Mouse (Mus musculus): ENCODE data around the gene Atp5g2. TPM values are rescaled to one million over a fixed set of nuclear protein-coding genes. Genes with fewer than 3 reads are reported as not detected.

Gene Atp5g2
- polyA plus RNA-seq, 1 experiment from 2014 or later = 99.3 TPM

DNA sequence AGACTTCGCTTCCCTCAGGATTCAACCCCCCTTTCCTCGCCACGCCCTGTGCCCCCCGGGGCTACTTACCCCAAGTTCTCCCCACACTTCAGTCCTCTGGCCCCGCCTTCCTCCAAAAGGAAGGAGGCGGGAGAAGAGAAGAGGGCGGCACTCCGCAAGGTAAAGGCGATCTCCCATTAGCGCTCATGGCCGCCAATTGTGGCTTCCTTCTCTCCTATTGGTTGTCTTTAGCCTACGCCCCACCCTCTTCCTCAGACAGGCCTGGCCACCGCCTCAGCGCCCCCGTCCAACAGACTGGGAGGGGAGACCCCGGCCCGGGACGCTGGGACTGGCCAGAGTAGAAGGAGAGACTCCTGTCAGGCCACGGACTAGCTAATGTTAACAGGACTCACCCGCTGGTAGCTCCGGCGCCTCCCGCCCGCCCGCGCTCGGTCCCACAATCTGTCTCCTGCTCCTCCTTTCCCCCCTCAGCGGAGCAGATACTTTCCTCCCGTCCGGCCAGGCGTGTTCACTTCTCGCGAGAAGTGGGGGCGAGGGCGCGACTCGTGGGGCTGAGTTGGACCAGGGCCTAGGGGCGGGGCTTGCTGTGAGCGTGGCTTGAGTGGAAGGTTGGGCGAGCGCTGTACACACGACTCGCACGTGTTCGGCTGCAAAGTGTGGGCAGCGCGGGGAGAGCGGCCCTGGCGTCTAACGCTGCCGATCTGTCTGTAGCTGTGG, 47.0 kb downstream of the Atp5g2 start, which contains the start of the genes Gm28047 and Atf7:
Gene Gm28047 (minus strand): TSS at position 98 of the 717 bp plus-strand sequence.
Gene Atf7 (minus strand): TSS at position 495 of the 717 bp plus-strand sequence.
- Histone ChIP-seq H3K9me3 (ENCODE audit: control insufficient read depth, low read depth, low read length) (no peaks in the 10 kb centered on the region), H3K9ac (replicated peaks; ENCODE audit: low read depth, low read length) (peak within 1 kb of the TSS; percentile 66), H3K4me2 (replicated peaks; ENCODE audit: low read depth, low read length) (peak within 1 kb of the TSS; percentile 89), H3K4me1 (ENCODE audit: control insufficient read depth, insufficient read depth, low read length) (peaks cover 9% of the 10 kb centered on the region), H3K27ac (ENCODE audit: low read length) (peak within 1 kb of the TSS; percentile 98), H3K27me3 (ENCODE audit: control insufficient read depth, insufficient read depth, low read length) (no peaks in the 10 kb centered on the region), H3K36me3 (ENCODE audit: control insufficient read depth, insufficient read depth, low read length) (no peaks in the 10 kb centered on the region), H3K4me3 (ENCODE audit: low read depth, low read length) (peak within 1 kb of the TSS; percentile 82)
- ATAC-seq (ENCODE audit: insufficient number of reproducible peaks, insufficient read depth, low FRiP score, low read depth) = peak; percentile 99
- WGBS = under 1% methylated on average over 50 of the region's 51 CpGs

DNA sequence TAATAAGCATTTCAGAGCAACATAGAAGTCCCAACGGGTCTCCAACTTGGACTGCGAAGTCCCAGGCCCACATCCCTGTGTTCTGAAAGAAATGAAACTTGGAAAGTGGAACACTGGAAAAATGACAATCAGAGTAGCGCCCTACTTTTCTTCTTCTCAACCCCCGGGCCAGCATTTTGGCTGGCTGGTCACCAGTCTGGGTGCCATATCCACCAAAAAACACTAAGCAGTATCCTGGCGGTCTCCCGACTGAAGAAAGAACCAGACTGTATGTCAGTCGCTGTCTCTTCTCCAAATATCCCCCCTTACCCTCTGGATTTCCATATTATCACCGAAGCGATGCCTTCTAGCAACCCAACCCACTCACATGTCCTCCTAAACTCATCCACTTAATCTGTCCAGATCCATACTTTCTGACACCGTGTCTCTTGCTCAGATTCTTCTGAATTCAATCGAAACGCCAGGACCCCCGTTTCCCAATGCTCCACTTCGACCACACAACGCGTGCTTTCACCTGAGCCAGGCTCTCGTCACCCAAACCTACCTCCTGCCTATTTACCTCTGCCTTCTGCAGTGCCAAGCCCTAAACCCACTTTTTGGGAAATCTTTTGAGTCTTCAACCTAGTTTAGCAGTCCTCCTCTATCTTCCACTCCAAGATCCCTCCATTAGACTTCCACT, 47.7 kb downstream of the Atp5g2 start:
- WGBS = 3% methylated on average over 17 of the region's 17 CpGs
- H3K4me3 ChIP-seq (ENCODE audit: low read depth, low read length) = peak overlapping the region; percentile 82
- H3K4me2 ChIP-seq (replicated peaks; ENCODE audit: low read depth, low read length) = peak overlapping the region; percentile 89
- peaks cover 9% of the 10 kb centered on the region for H3K4me1 ChIP-seq (ENCODE audit: control insufficient read depth, insufficient read depth, low read length)
- H3K27ac ChIP-seq (ENCODE audit: low read length) = peak overlapping the region; percentile 98
- peak overlapping the region; percentile 66 for H3K9ac ChIP-seq (replicated peaks; ENCODE audit: low read depth, low read length)
- H3K9me3 ChIP-seq (ENCODE audit: control insufficient read depth, low read depth, low read length) = no peaks in the 10 kb centered on the region
- no peaks in the 10 kb centered on the region for H3K27me3 ChIP-seq (ENCODE audit: control insufficient read depth, insufficient read depth, low read length)
- no peak; the same call in 1 of the 2 replicates for ATAC-seq (ENCODE audit: insufficient number of reproducible peaks, insufficient read depth, low FRiP score, low read depth)
- H3K36me3 ChIP-seq (ENCODE audit: control insufficient read depth, insufficient read depth, low read length) = no peaks in the 10 kb centered on the region

DNA sequence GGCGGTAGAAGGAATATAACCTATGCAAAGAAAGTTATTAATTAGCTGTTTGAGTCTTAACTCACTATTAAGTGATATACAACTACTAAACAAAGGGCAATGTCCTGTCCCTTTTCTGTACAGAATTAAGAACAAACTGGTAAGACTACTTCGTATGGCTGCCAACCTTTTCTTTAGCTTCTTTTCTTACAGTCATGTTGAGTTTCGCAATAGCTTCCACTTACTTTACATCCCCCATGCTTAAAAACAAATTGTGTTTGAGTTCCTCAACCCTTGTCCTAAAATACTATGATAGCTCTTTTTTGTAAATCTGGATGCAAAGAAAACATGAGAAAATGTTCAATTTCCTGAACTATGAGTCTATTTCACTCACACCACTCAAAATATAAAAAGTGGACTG, 49.0 kb downstream of the Atp5g2 start:
- ATAC-seq (ENCODE audit: insufficient number of reproducible peaks, insufficient read depth, low FRiP score, low read depth) = no peak
- Histone ChIP-seq H3K27ac (ENCODE audit: low read length) (no peak overlapping the region), H3K9me3 (ENCODE audit: control insufficient read depth, low read depth, low read length) (no peaks in the 10 kb centered on the region), H3K4me2 (replicated peaks; ENCODE audit: low read depth, low read length) (peak overlapping the region; percentile 30), H3K4me3 (ENCODE audit: low read depth, low read length) (no peak overlapping the region), H3K36me3 (ENCODE audit: control insufficient read depth, insufficient read depth, low read length) (no peaks in the 10 kb centered on the region), H3K27me3 (ENCODE audit: control insufficient read depth, insufficient read depth, low read length) (no peaks in the 10 kb centered on the region), H3K4me1 (ENCODE audit: control insufficient read depth, insufficient read depth, low read length) (peaks cover 9% of the 10 kb centered on the region), H3K9ac (replicated peaks; ENCODE audit: low read depth, low read length) (no peak overlapping the region)
- WGBS = 80% methylated on average over 3 of the region's 3 CpGs

DNA sequence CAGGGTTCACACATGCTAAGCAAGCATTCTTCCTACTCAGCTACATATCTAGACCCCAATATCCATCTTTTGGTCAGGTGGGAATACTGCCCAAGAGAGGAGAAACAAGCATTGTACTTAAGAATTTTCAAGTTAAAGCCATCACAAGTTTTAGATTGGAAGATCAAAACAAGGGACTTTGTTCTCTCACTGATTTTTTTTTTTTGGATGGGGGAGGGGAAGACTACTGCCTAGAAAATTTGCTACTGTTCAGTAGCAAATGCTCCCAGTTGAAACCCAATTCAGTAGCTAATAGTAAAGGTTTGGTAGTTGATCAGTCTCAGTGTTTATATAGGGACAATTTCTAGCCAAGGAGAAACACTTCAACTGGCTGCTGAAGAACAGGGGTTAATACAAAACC, 49.6 kb downstream of the Atp5g2 start:
- no peak for ATAC-seq (ENCODE audit: insufficient number of reproducible peaks, insufficient read depth, low FRiP score, low read depth)
- no peaks in the 10 kb centered on the region for H3K27me3 ChIP-seq (ENCODE audit: control insufficient read depth, insufficient read depth, low read length)

DNA sequence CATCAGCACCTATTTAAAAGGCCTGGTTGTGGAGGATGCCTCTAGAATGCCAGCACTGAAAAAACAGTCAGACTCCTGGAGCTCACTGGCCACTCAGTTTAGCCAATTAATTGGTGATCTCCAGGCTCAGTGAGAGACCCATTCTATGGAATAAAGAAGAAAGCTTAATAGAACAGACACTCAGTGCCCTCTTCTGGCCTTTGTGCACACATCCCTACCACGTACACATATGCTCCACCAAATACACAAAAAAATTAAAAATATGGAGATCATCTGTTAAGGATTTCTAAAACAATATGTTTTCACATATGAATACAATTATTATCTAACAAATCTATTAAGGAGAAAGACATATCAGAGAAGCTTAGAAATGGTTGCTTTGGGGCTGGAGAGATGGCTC, 51.4 kb downstream of the Atp5g2 start:
- H3K36me3 ChIP-seq (ENCODE audit: control insufficient read depth, insufficient read depth, low read length) = no peaks in the 10 kb centered on the region
- H3K27me3 ChIP-seq (ENCODE audit: control insufficient read depth, insufficient read depth, low read length) = no peaks in the 10 kb centered on the region
- no peak overlapping the region for H3K27ac ChIP-seq (ENCODE audit: low read length)
- no peak overlapping the region for H3K9ac ChIP-seq (replicated peaks; ENCODE audit: low read depth, low read length)
- no peak for ATAC-seq (ENCODE audit: insufficient number of reproducible peaks, insufficient read depth, low FRiP score, low read depth)
- no peak overlapping the region for H3K4me3 ChIP-seq (ENCODE audit: low read depth, low read length)
- 82% methylated on average over 1 of the region's 1 CpGs for WGBS
- H3K4me1 ChIP-seq (ENCODE audit: control insufficient read depth, insufficient read depth, low read length) = peaks cover 6% of the 10 kb centered on the region
- H3K9me3 ChIP-seq (ENCODE audit: control insufficient read depth, low read depth, low read length) = no peaks in the 10 kb centered on the region
- H3K4me2 ChIP-seq (replicated peaks; ENCODE audit: low read depth, low read length) = no peak overlapping the region

More for the DNA sequence above, 49.6 kb downstream of the Atp5g2 start:
- Histone ChIP-seq H3K4me2 (replicated peaks; ENCODE audit: low read depth, low read length) (no peak overlapping the region), H3K9me3 (ENCODE audit: control insufficient read depth, low read depth, low read length) (no peaks in the 10 kb centered on the region), H3K4me3 (ENCODE audit: low read depth, low read length) (no peak overlapping the region), H3K27ac (ENCODE audit: low read length) (no peak overlapping the region), H3K4me1 (ENCODE audit: control insufficient read depth, insufficient read depth, low read length) (peaks cover 9% of the 10 kb centered on the region), H3K9ac (replicated peaks; ENCODE audit: low read depth, low read length) (no peak overlapping the region), H3K36me3 (ENCODE audit: control insufficient read depth, insufficient read depth, low read length) (no peaks in the 10 kb centered on the region)

DNA sequence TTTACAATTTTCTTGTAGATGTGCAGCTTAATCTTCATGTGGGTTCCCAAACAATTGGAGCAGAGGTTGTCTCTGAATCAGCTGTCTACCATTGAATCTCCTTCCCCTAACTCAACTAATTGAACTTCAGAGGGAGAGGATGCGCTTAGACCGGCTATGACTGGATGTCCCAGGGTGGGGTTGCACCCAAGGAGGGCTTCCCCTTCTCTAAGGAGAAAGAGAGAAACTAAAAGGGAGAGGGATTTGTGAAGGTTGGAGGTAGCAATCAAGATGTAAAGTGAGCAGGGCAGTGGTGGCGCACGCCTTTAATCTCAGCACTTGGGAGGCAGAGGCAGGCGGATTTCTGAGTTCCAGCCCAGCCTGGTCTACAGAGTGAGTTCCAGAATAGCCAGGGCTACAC, 52.7 kb downstream of the Atp5g2 start:
- H3K4me1 ChIP-seq (ENCODE audit: control insufficient read depth, insufficient read depth, low read length) = peaks cover 5% of the 10 kb centered on the region; the same call in 1 of the 2 replicates
- no peak overlapping the region for H3K9ac ChIP-seq (replicated peaks; ENCODE audit: low read depth, low read length)
- H3K4me2 ChIP-seq (replicated peaks; ENCODE audit: low read depth, low read length) = no peak overlapping the region
- WGBS = 91% methylated on average over 5 of the region's 5 CpGs
- H3K27ac ChIP-seq (ENCODE audit: low read length) = no peak overlapping the region
- H3K36me3 ChIP-seq (ENCODE audit: control insufficient read depth, insufficient read depth, low read length) = no peaks in the 10 kb centered on the region
- no peak for ATAC-seq (ENCODE audit: insufficient number of reproducible peaks, insufficient read depth, low FRiP score, low read depth)
- no peaks in the 10 kb centered on the region for H3K9me3 ChIP-seq (ENCODE audit: control insufficient read depth, low read depth, low read length)
- H3K4me3 ChIP-seq (ENCODE audit: low read depth, low read length) = no peak overlapping the region
- H3K27me3 ChIP-seq (ENCODE audit: control insufficient read depth, insufficient read depth, low read length) = no peaks in the 10 kb centered on the region

DNA sequence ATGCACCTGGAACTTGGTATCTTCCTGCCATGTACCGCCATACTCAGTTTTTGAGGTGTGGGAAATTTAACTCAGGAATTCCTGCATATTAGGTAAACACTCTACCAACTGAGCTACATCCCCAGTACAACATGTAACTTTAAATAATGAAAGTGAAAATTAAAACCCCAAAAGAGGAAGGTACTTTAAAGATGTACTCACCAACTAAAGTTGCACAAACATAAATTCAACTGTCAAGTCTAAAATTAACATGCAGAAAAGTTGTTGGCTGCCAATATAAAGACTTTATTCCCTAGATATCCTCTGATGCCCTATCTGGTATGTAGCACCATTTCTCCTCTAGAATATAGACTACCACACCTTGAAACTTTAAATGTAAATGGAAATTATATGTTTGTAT, 54.5 kb downstream of the Atp5g2 start:
- H3K9me3 ChIP-seq (ENCODE audit: control insufficient read depth, low read depth, low read length) = no peaks in the 10 kb centered on the region
- no peak for ATAC-seq (ENCODE audit: insufficient number of reproducible peaks, insufficient read depth, low FRiP score, low read depth)
- no peak overlapping the region for H3K4me3 ChIP-seq (ENCODE audit: low read depth, low read length)
- no peaks in the 10 kb centered on the region for H3K36me3 ChIP-seq (ENCODE audit: control insufficient read depth, insufficient read depth, low read length)
- H3K27me3 ChIP-seq (ENCODE audit: control insufficient read depth, insufficient read depth, low read length) = no peaks in the 10 kb centered on the region
- peaks cover under 1% of the 10 kb centered on the region; the same call in 1 of the 2 replicates for H3K4me1 ChIP-seq (ENCODE audit: control insufficient read depth, insufficient read depth, low read length)
- H3K27ac ChIP-seq (ENCODE audit: low read length) = no peak overlapping the region
- no peak overlapping the region for H3K4me2 ChIP-seq (replicated peaks; ENCODE audit: low read depth, low read length)
- WGBS = 88% methylated on average over 1 of the region's 1 CpGs
- no peak overlapping the region for H3K9ac ChIP-seq (replicated peaks; ENCODE audit: low read depth, low read length)

DNA sequence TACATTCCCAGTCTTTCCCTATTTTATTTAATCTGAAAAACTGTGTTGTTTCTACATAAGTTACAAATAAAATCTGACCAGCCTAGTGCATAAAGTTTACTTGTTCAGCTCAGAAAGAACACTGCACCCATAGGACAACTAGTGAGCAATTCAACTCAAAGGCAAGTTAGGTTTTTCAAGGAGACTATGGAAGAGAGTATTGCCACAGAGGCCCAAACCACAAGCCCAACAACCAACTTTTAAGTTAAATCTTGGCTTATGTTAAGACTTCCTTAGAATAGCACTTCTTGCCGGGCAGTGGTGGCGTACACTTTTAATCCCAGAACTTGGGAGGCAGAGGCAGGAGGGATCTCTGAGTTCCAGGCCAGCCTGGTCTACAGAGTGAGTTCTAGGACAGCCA, 56.0 kb downstream of the Atp5g2 start:
- 99% methylated on average over 2 of the region's 2 CpGs for WGBS
- no peak for ATAC-seq (ENCODE audit: insufficient number of reproducible peaks, insufficient read depth, low FRiP score, low read depth)
- Histone ChIP-seq H3K27ac (ENCODE audit: low read length) (no peak overlapping the region), H3K9me3 (ENCODE audit: control insufficient read depth, low read depth, low read length) (no peaks in the 10 kb centered on the region), H3K4me3 (ENCODE audit: low read depth, low read length) (no peak overlapping the region), H3K36me3 (ENCODE audit: control insufficient read depth, insufficient read depth, low read length) (no peaks in the 10 kb centered on the region), H3K4me1 (ENCODE audit: control insufficient read depth, insufficient read depth, low read length) (no peaks in the 10 kb centered on the region), H3K27me3 (ENCODE audit: control insufficient read depth, insufficient read depth, low read length) (no peaks in the 10 kb centered on the region), H3K9ac (replicated peaks; ENCODE audit: low read depth, low read length) (no peak overlapping the region), H3K4me2 (replicated peaks; ENCODE audit: low read depth, low read length) (no peak overlapping the region)
